Mouse (Mus musculus): ENCODE measurements around the gene Dnaic1.
"Not testable (repeated sequence)": the region's sequence is repeated elsewhere in the genome, so short reads cannot be mapped to it uniquely, and the experiment has no call there.

The Dnaic1 gene

GRCm38 (mm10) chr4:41684931-41685453 lies 115.4 kb downstream of the Dnaic1 start:
- ATAC-seq (ENCODE audit: insufficient number of reproducible peaks, low FRiP score, low TSS enrichment), result not testable (repeated sequence)

- not testable (repeated sequence) for ATAC-seq (ENCODE audit: insufficient number of reproducible peaks, low FRiP score, low TSS enrichment)
Measured at GRCm38 (mm10) chr4:41685882-41686492, 116.4 kb downstream of the Dnaic1 start.
